Mouse (Mus musculus) stomach, postnatal 0 days (tissue): Measurements from ENCODE around the gene Slc46a1.

Experiments
- CTCF ChIP-seq: IDR thresholded peaks from 2 replicates; pipeline ENCODE4 v1.5.1; 2016; ENCODE audit warnings: antibody characterized with exemption, low read depth, mild to moderate bottlenecking, moderate library complexity
- EP300 ChIP-seq: optimal IDR thresholded peaks from 2 replicates; pipeline ENCODE3; 2016; ENCODE audit warnings: antibody characterized with exemption

- no peak for TF ChIP-seq EP300
- no peak for TF ChIP-seq CTCF
Measured at GRCm38 (mm10) chr11:78450337-78450736, 15.2 kb upstream of the Slc46a1 start.
